Mouse (Mus musculus) urinary bladder, postnatal 0 days (tissue): ENCODE results near the gene Vmn2r92. TPM values are rescaled to one million over a fixed set of nuclear protein-coding genes. Genes with fewer than 3 reads are reported as not detected.

Experiments used
- polyA plus RNA-seq: library from polyadenylated mRNA; unstranded; fragments of >200 nt; fragmentation: Nextera tagmentation; extraction: Ambion mirVana; gene quantifications from 2 replicates; pipeline ENCODE4 v1.2.1, GENCODE M21; 2015

The Vmn2r92 gene
- not detected in 2 replicates for polyA plus RNA-seq

DNA sequence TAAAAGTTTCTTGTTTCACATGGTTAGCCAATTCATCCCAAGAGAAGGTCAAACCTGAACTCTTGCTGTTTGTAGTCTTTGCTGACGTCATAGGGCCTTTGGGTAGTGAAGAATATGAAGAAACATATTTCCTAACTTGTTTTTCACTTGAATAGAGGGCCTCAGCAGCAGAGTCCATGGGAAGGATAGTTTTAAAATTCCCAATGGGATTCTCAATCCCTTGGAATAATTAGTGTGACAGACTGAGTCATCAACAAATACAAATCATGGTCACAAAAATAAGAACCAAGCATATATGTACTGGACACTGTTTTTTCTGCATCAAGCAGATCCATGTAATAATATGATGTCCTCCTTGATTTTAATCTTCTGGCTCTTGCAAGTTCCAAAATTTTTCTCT is at the start of gene Vmn2r92:
TSS of gene Vmn2r92 (plus strand) at position 301 of the 400 bp plus-strand sequence.

Other genes with a start within 250 kb of the Vmn2r92 start
- not detected in 2 replicates for gene Fpr-rs4, start 130.2 kb upstream of the Vmn2r92 start, polyA plus RNA-seq
- gene Vmn2r124, start 102.5 kb upstream of the Vmn2r92 start, polyA plus RNA-seq, result not detected in 2 replicates
- gene Vmn2r91, start 66.9 kb upstream of the Vmn2r92 start, polyA plus RNA-seq, result not detected in 2 replicates
- not detected in 2 replicates for gene Vmn2r94, start 125.9 kb downstream of the Vmn2r92 start, polyA plus RNA-seq
- gene Vmn2r93, start 146.2 kb downstream of the Vmn2r92 start, polyA plus RNA-seq, result not detected in 2 replicates